Mouse (Mus musculus) stomach, embryonic 16.5 days (tissue): ENCODE data around the gene Cd276. TPM values are rescaled to one million over a fixed set of nuclear protein-coding genes. Genes with fewer than 3 reads are reported as not detected.

Experiments used
- ATAC-seq: fragments of 200-750 bp; cut with Nextera tagmentation; 2 replicates; pipeline ENCODE4 v1.8.0; 2017; ENCODE audit warnings: moderate number of reproducible peaks, moderate TSS enrichment; ENCODE audit not compliant: insufficient read depth, low FRiP score
- H3K27ac ChIP-seq: fragments of 300-500 bp; sonication (generic); 2 replicates; pipeline ENCODE4 v1.5.1; 2014; ENCODE audit warnings: low read length
- H3K27me3 ChIP-seq: fragments of 300-500 bp; sonication (generic); 2 replicates; pipeline ENCODE4 v1.6.1; 2014; ENCODE audit warnings: low read length, control low read depth, mixed read lengths; ENCODE audit not compliant: control insufficient read depth, insufficient read depth
- H3K36me3 ChIP-seq: fragments of 300-500 bp; sonication (generic); 2 replicates; pipeline ENCODE4 v1.6.1; 2014; ENCODE audit warnings: low read length; ENCODE audit not compliant: control insufficient read depth, insufficient read depth
- H3K4me1 ChIP-seq: fragments of 300-500 bp; sonication (generic); 2 replicates; pipeline ENCODE4 v1.6.1; 2014; ENCODE audit warnings: low read length, control low read depth, mixed read lengths; ENCODE audit not compliant: control insufficient read depth, insufficient read depth
- H3K4me2 ChIP-seq: fragments of 300-500 bp; sonication (generic); 2 replicates; pipeline ENCODE4 v1.6.1; 2014; ENCODE audit warnings: low read depth, low read length, mixed read lengths
- H3K4me3 ChIP-seq: fragments of 300-500 bp; sonication (generic); replicated peaks from 2 replicates; pipeline ENCODE4 v1.5.1; 2014; ENCODE audit warnings: mild to moderate bottlenecking, low read length
- H3K9ac ChIP-seq: fragments of 300-500 bp; sonication (generic); 2 replicates; pipeline ENCODE4 v1.6.1; 2014; ENCODE audit warnings: low read length
- H3K9me3 ChIP-seq: fragments of 300-500 bp; sonication (generic); replicated peaks from 2 replicates; pipeline ENCODE4 v1.6.1; 2016; ENCODE audit warnings: low read length, control low read depth; ENCODE audit not compliant: control insufficient read depth
- WGBS: fragments of 180-500 bp; shearing (Covaris S2); extraction: QIAGEN DNeasy Blood & Tissue Kit; methylation state at CpG from one replicate; pipeline ENCODE4 v1.1.7; 2014; 5-methylcytosine and 5-hydroxymethylcytosine counted together
- polyA plus RNA-seq: library from polyadenylated mRNA; unstranded; fragments of >200 nt; fragmentation: Nextera tagmentation; extraction: Ambion mirVana; gene quantifications from 2 replicates; pipeline ENCODE4 v1.2.1, GENCODE M21; 2015

Cd276 gene
- polyA plus RNA-seq, 1 experiment from 2014 or later = 31.2 TPM

DNA sequence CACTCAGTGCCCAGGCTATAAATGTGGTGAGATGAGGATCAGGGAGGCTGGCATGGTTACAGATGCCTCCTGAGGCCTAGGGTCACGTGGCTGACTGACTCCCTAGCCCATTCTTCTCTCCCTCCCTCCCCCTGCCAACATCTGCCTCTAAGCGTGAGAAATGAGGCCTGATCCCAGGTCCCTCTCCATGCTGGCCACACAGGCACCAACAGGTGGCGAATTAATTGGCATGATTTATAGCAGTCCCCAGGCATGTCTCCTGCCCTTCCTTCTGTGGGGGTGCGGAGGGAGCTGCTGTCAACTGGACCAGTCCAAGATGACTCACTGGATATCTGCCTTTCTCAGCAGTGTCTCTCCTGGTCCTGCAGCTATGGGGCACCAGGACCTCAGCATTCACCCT lies 27.4 kb downstream of the Cd276 start:
- 64% methylated on average over 4 of the region's 4 CpGs for WGBS
- ATAC-seq = no peak
- no peaks in the 10 kb centered on the region for H3K4me1 ChIP-seq
- no peak overlapping the region for H3K9ac ChIP-seq
- H3K4me3 ChIP-seq = no peak overlapping the region
- H3K27me3 ChIP-seq = no peaks in the 10 kb centered on the region
- no peak overlapping the region for H3K4me2 ChIP-seq
- H3K36me3 ChIP-seq = no peaks in the 10 kb centered on the region; the same call in 1 of the 2 replicates
- no peaks in the 10 kb centered on the region for H3K9me3 ChIP-seq
- H3K27ac ChIP-seq = no peak overlapping the region

GRCm38 (mm10) chr9:58525108-58525507 lies 30.1 kb downstream of the Cd276 start:
- Histone ChIP-seq H3K9ac (no peak overlapping the region), H3K27ac (no peak overlapping the region), H3K4me2 (no peak overlapping the region), H3K4me1 (peaks cover 8% of the 10 kb centered on the region; the same call in 1 of the 2 replicates), H3K9me3 (no peaks in the 10 kb centered on the region), H3K4me3 (no peak overlapping the region), H3K27me3 (no peaks in the 10 kb centered on the region), H3K36me3 (no peaks in the 10 kb centered on the region; the same call in 1 of the 2 replicates)
- 84% methylated on average over 4 of the region's 4 CpGs for WGBS
- no peak for ATAC-seq

- Histone ChIP-seq H3K4me1 (peaks cover 14% of the 10 kb centered on the region), H3K9ac (no peak overlapping the region), H3K36me3 (no peaks in the 10 kb centered on the region; the same call in 1 of the 2 replicates), H3K27me3 (no peaks in the 10 kb centered on the region), H3K4me2 (no peak overlapping the region), H3K27ac (no peak overlapping the region), H3K9me3 (no peaks in the 10 kb centered on the region), H3K4me3 (no peak overlapping the region)
- ATAC-seq = no peak
- WGBS = 37% methylated on average over 4 of the region's 4 CpGs
Measured at GRCm38 (mm10) chr9:58521883-58522423, 33.3 kb downstream of the Cd276 start.

GRCm38 (mm10) chr9:58520816-58521581 lies 34.2 kb downstream of the Cd276 start:
- H3K4me1 ChIP-seq = peaks cover 14% of the 10 kb centered on the region
- no peaks in the 10 kb centered on the region for H3K9me3 ChIP-seq
- no peaks in the 10 kb centered on the region; the same call in 1 of the 2 replicates for H3K36me3 ChIP-seq
- no peak overlapping the region for H3K4me2 ChIP-seq
- no peak overlapping the region for H3K9ac ChIP-seq
- no peaks in the 10 kb centered on the region for H3K27me3 ChIP-seq
- H3K27ac ChIP-seq = no peak overlapping the region
- no peak for ATAC-seq
- no peak overlapping the region for H3K4me3 ChIP-seq
- WGBS = 61% methylated on average over 5 of the region's 5 CpGs

DNA sequence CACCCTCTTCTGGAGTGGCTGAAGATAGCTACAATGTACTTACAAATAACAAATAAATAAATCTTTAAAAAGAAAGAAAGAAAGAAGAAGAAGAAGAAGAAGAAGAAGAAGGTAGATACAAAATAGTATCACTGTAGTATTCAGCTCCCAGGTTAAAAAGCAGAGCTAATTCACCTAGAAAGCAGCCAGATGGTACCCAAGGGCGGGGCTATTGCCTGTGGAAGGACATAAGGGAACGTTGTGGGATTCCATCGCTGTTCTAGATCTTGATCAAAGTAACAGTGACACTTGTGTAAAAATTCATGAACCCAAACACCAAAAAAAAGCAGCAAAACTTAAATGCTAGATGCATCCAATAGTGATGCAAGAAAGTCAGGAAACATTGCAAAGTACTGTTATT lies 35.3 kb downstream of the Cd276 start:
- H3K4me1 ChIP-seq = peaks cover 14% of the 10 kb centered on the region
- H3K9ac ChIP-seq = no peak overlapping the region
- no peak overlapping the region for H3K4me3 ChIP-seq
- H3K9me3 ChIP-seq = no peaks in the 10 kb centered on the region
- no peak overlapping the region for H3K4me2 ChIP-seq
- no peak for ATAC-seq
- H3K36me3 ChIP-seq = no peaks in the 10 kb centered on the region
- H3K27me3 ChIP-seq = no peaks in the 10 kb centered on the region
- no peak overlapping the region for H3K27ac ChIP-seq
- 68% methylated on average over 3 of the region's 3 CpGs for WGBS

GRCm38 (mm10) chr9:58517866-58518750 lies 37.1 kb downstream of the Cd276 start:
- no peak overlapping the region for H3K9ac ChIP-seq
- H3K4me1 ChIP-seq = peaks cover 14% of the 10 kb centered on the region
- no peak overlapping the region for H3K4me2 ChIP-seq
- H3K9me3 ChIP-seq = no peaks in the 10 kb centered on the region
- H3K27ac ChIP-seq = peak overlapping the region; percentile 8; the same call in 1 of the 2 replicates
- no peak for ATAC-seq
- no peaks in the 10 kb centered on the region for H3K36me3 ChIP-seq
- WGBS = 34% methylated on average over 9 of the region's 9 CpGs
- H3K4me3 ChIP-seq = no peak overlapping the region
- no peaks in the 10 kb centered on the region for H3K27me3 ChIP-seq

- ATAC-seq = no peak
- no peak overlapping the region for H3K9ac ChIP-seq
- H3K4me2 ChIP-seq = no peak overlapping the region
- H3K4me1 ChIP-seq = peaks cover 8% of the 10 kb centered on the region
- no peak overlapping the region for H3K4me3 ChIP-seq
- 69% methylated on average over 3 of the region's 3 CpGs for WGBS
- H3K9me3 ChIP-seq = no peaks in the 10 kb centered on the region
- no peak overlapping the region for H3K27ac ChIP-seq
- no peaks in the 10 kb centered on the region for H3K36me3 ChIP-seq
- H3K27me3 ChIP-seq = no peaks in the 10 kb centered on the region
Measured at GRCm38 (mm10) chr9:58516480-58516879, 38.8 kb downstream of the Cd276 start.

DNA sequence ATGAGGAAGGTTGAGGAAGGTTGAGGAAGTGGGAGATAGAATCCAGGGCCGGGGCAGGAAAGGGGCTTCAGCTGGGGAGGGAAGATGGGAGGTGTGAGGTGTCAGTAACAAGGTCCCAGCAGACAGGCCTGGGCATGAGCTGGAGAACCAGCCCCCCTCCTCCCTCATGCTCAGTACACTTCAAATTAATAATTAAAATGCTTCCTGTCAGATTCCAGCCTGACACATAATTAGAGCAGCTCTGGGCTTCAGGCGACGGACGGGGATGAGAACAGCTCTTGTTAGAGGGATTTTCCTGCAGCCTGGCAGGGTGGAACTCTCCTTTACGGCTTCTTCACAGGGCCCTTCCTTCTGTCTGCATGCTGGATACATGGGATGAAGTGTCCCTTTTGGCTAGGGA lies 41.5 kb downstream of the Cd276 start:
- Histone ChIP-seq H3K9ac (no peak overlapping the region), H3K27ac (no peak overlapping the region), H3K36me3 (no peaks in the 10 kb centered on the region), H3K9me3 (no peaks in the 10 kb centered on the region), H3K4me2 (no peak overlapping the region), H3K4me3 (no peak overlapping the region), H3K27me3 (no peaks in the 10 kb centered on the region), H3K4me1 (peaks cover 6% of the 10 kb centered on the region; the same call in 1 of the 2 replicates)
- no peak for ATAC-seq
- WGBS = 45% methylated on average over 5 of the region's 5 CpGs

DNA sequence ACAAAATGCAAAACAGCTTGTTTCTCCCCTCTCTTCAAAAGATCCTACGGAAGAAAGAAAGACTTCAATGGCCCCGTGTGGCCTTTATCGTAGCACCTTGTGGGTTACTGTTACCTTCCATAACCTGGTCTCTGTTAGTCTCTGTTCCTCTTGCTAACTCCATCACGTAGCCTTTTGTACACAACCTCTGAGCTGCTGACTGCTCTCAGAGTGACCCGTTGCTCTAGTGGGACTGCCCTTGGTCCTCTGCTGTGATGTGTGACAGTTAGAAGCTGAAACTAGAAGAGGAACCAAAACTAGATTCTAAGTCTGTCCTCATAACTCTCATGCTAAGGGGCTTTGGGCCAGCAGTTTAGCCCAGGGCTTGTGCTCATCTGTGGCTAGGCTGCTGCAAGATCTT lies 44.8 kb downstream of the Cd276 start:
- 88% methylated on average over 5 of the region's 5 CpGs for WGBS
- Histone ChIP-seq H3K4me2 (no peak overlapping the region), H3K27ac (no peak overlapping the region), H3K9me3 (0 out of 2 replicates have a peak, but pooled peaks cover 3% of the 10 kb centered on the region), H3K4me3 (no peak overlapping the region), H3K4me1 (no peaks in the 10 kb centered on the region), H3K9ac (no peak overlapping the region), H3K27me3 (no peaks in the 10 kb centered on the region), H3K36me3 (no peaks in the 10 kb centered on the region)
- ATAC-seq = no peak
